Mouse (Mus musculus): ENCODE measurements at regions not wholly inside any gene's neighbourhood (a gene's known extent, or its start where the extent isn't known, plus 50 kb on each side); places are given as distances from the start of the nearest gene placed in this dataset.
A peak's percentile ranks its signal among the peaks of the same experiment; 100 is the strongest.

GRCm38 (mm10) chrX:16139022-16139421 lies 383.6 kb upstream of the Cypt1 start:
- H3K4me1 ChIP-seq (ENCODE audit: insufficient read depth), result no peaks in the 10 kb centered on the region
- DNase-seq, result peak; percentile 2
- no peak for ATAC-seq
- H3K4me3 ChIP-seq (ENCODE audit: low read depth, low read length), result no peak overlapping the region
- H3K27me3 ChIP-seq (ENCODE audit: insufficient read depth, low read length), result no peaks in the 10 kb centered on the region
- no peak overlapping the region for H3K27ac ChIP-seq (ENCODE audit: low read depth, low read length)
- 35% methylated on average over 1 of the region's 1 CpGs for WGBS
- H3K9ac ChIP-seq, result no peak overlapping the region
- H3K36me3 ChIP-seq (ENCODE audit: insufficient read depth), result no peaks in the 10 kb centered on the region
- H3K9me3 ChIP-seq (ENCODE audit: low read length), result no peaks in the 10 kb centered on the region
- no peak for TF ChIP-seq CTCF (IDR thresholded peaks at IDR 0.05; ENCODE audit: low read depth)
- no peak overlapping the region for H3K4me2 ChIP-seq (ENCODE audit: low read depth)
